Mouse (Mus musculus): ENCODE measurements around the gene Bcl2l13. TPM values are rescaled to one million over a fixed set of nuclear protein-coding genes. Genes with fewer than 3 reads are reported as not detected.

Bcl2l13 gene
- polyA plus RNA-seq, 1 experiment, result 18.0 TPM

DNA sequence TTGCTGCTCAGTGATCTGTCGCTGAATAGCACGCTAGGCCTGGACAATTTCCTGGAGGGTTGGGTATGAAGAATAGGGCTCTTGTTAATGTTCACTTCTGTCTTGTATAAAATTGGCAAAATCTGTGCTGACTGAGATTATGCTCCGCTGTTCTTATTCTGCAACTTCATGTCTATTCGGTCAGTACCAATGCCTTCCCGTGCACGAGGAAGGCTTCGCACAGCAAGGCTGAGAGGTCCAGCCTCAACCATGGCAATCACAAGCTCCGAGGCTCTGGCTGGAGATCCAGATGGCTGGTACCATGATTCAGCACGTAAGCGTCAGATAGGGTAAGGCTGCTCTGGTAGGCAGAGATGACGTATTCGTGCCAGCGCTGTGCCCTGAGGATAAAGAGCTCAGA, 105.6 kb downstream of the Bcl2l13 start:
- Histone ChIP-seq H3K36me3 (ENCODE audit: control insufficient read depth, insufficient read depth, low read length) (no peaks in the 10 kb centered on the region), H3K27me3 (ENCODE audit: control insufficient read depth, insufficient read depth, low read length) (no peaks in the 10 kb centered on the region), H3K27ac (ENCODE audit: insufficient read depth, low read length) (no peak overlapping the region), H3K4me1 (ENCODE audit: control insufficient read depth, insufficient read depth, insufficient read length) (no peaks in the 10 kb centered on the region; the same call in 1 of the 2 replicates), H3K4me3 (ENCODE audit: extremely low read depth, insufficient read depth, insufficient read length) (no peak overlapping the region)
- no peak for TF ChIP-seq POLR2A (IDR thresholded peaks at IDR 0.05; ENCODE audit: low read depth, low read length)
- TF ChIP-seq CTCF (IDR thresholded peaks at IDR 0.05; ENCODE audit: extremely low read depth, insufficient read depth, insufficient read length, insufficient replicate concordance), result no peak
- no peak for DNase-seq (ENCODE audit: low read depth in 1 of 2, low spot score in 2 of 2)
- 93% methylated on average over 13 of the region's 13 CpGs for WGBS

Other genes starting within 250 kb of the Bcl2l13 start
- gene Cecr2, start 169.8 kb upstream of the Bcl2l13 start, polyA plus RNA-seq (2012; rRNA removed), result 9.1 and 13.1 TPM in 2 replicates
- 0.14 and 0.25 TPM in 2 replicates for gene Slc25a18, start 62.6 kb upstream of the Bcl2l13 start, polyA plus RNA-seq (2012; rRNA removed)
- 59.8 and 73.7 TPM in 2 replicates for gene Atp6v1e1, start 13.4 kb upstream of the Bcl2l13 start, polyA plus RNA-seq (2012; rRNA removed)
- gene Bid, start 80.6 kb downstream of the Bcl2l13 start, polyA plus RNA-seq (2012; rRNA removed), result 23.6 and 24.0 TPM in 2 replicates

All from spleen, adult 2 months (tissue).